Mouse (Mus musculus) gastrocnemius, adult 2 months (tissue): ENCODE measurements at regions not wholly inside any gene's neighbourhood (a gene's known extent, or its start where the extent isn't known, plus 50 kb on each side); places are given as distances from the start of the nearest gene placed in this dataset.
A peak's percentile ranks its signal among the peaks of the same experiment; 100 is the strongest.

ENCODE experiments used
- DNase-seq: peaks from one replicate; pipeline ENCODE4 v3.0.0; 2022
- H3K27ac ChIP-seq: fragments of 200-600 bp; 2 replicates; pipeline ENCODE4 v1.8.1; 2022; ENCODE audit warnings: mild to moderate bottlenecking
- H3K4me3 ChIP-seq: fragments of 200-600 bp; 2 replicates; pipeline ENCODE4 v1.8.1; 2022; ENCODE audit warnings: mild to moderate bottlenecking, moderate library complexity
- CTCF ChIP-seq: fragments of 200-600 bp; IDR thresholded peaks from 2 replicates; pipeline ENCODE4 v1.8.1; 2022; ENCODE audit warnings: antibody characterized with exemption, mild to moderate bottlenecking, moderate library complexity
- intact Hi-C: fragments of 180-260 bp; cut with DNase I; formaldehyde crosslinking; loops from one replicate; pipeline ENCODE4 v1.15.1; 2025

DNA sequence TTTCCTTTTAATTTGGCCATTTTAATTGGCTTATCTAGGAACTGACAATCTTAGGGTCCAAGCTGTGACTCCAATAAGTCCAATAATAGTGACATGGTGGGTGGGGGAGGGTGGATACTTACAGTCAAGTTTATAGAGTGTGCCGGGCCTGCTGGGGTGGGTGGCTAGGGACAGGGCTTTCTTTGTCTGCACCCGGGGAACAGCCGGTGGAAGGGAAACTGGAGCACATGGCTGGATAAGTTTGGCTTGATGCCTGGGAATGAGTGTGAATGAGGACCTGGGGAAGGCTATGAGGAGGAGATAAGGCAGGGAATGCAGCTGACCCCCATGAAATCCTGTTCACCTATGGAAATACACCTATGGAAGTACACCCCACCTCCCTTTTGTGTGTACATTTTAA lies 81.7 kb upstream of the Cers4 start:
- intact Hi-C loops = loop anchor here (5.0 kb wide), 1 partner anchor 106 kb away; no protein-coding TSS in a partner anchor
- DNase-seq = no peak
- no peak for TF ChIP-seq CTCF
- H3K27ac ChIP-seq = no peak overlapping the region
- no peak overlapping the region for H3K4me3 ChIP-seq

DNA sequence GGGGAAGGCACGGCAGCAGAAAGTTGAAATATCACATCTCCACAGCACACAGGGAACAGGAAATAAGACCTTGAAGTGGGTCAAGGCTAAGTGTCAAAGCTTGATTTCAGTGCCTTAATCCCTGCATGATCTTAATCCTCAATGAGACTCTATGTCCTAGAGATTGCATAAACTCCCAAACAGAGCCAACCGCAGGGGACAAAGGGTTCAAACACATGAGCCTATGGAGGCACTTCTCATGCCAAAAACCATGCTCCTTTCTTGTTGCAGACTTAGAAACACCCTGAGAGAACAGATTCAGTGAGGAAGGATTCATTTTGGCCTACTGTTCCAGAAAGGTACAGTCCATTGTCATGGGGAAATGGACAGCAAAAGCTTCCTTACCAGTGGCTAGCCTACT lies 81.0 kb upstream of the Cers4 start:
- TF ChIP-seq CTCF = no peak
- H3K27ac ChIP-seq = no peak overlapping the region
- H3K4me3 ChIP-seq = no peak overlapping the region
- intact Hi-C loops = loop anchor here (5.0 kb wide), 1 partner anchor 105 kb away; no protein-coding TSS in a partner anchor
- no peak for DNase-seq

DNA sequence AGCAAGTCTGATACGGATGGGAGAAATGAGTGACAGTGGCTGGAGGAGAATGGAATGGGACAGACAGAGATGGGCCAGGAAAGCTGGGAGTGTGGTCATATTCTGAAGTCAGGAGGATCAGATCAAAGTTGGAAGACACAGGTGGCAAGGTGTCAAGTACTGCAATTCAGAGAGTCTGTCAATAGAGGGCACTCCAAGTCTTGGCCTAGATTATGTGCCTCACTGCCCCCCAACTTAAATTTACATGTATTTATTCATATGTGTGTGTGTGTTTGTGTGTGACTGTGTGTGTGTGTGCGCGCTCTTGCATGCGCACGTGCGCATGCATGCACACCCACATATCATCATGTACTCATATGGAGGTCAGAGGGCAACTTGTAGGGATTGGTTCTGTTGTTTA lies 79.6 kb upstream of the Cers4 start:
- DNase-seq = no peak
- H3K27ac ChIP-seq = no peak overlapping the region
- intact Hi-C loops = loop anchor here (5.0 kb wide), 1 partner anchor 104 kb away; no protein-coding TSS in a partner anchor
- H3K4me3 ChIP-seq = no peak overlapping the region
- peak; percentile 72 for TF ChIP-seq CTCF

DNA sequence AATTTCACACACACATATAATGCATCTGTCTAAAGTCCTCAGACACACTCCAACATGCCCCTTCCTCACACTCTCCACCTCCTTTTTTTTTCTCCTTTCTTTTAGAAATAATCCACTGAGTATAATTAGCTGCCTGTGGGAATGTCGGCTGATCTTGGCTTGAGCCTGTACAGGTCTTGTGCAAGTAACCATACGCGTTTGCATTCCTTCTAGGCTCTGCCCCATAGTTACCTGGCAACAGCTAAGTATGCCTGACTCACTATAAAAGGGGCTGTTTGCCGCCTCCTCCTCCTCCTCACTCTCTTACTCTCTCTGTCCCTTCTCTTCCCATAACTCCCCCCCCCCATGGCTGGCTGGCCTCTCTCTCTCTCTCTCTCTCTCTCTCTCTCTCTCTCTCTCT lies 79.1 kb upstream of the Cers4 start:
- DNase-seq = no peak
- no peak overlapping the region for H3K4me3 ChIP-seq
- no peak overlapping the region for H3K27ac ChIP-seq
- intact Hi-C loops = loop anchor here (2.0 to 5.0 kb wide), 2 partner anchors 104 to 175 kb away; no protein-coding TSS in a partner anchor
- TF ChIP-seq CTCF = no peak

DNA sequence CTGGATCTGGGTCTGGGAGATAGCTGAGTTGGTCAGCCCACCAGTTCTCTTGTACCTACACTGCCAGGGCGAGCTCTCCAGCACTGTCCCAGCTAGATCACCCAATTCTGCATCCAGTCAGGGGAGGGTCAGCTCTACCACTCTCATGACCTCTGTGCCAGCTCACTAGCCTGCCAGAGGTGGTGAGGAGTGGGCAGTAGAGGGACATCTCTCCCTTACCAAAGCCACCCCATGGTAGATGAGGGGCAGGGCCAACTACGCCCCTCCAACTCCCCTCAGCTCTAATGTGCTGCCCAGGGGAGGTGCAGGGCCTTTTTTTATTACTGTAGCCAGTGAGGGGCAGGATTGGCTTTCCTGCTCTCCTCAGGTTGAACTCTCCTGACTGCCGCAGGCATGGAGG lies 75.7 kb upstream of the Cers4 start:
- DNase-seq = no peak
- no peak overlapping the region for H3K27ac ChIP-seq
- intact Hi-C loops = no loop called here
- H3K4me3 ChIP-seq = no peak overlapping the region
- TF ChIP-seq CTCF = no peak

DNA sequence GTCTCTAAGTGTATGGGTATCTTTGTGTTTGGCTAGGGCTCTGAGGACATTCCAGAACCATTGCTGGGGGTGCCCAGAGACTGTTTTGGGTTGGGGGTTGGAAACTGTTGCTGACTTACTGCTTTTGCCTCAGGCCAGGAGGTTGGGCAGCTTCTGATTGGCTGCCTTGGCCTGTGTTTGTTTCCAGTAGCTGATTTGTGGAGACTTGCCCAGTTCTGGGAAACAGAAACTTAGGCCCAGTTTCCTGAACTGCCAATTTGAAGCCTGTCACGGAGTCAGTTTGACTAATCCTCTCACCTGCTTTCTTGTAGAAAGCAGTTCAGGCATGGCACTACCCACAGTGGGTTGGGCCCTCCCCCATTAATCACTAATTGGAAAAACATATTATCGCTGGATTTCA lies 59.7 kb upstream of the Cers4 start:
- DNase-seq = no peak
- Histone ChIP-seq H3K4me3 (no peak overlapping the region), H3K27ac (no peak overlapping the region)
- intact Hi-C loops = no loop called here
- TF ChIP-seq CTCF = no peak

DNA sequence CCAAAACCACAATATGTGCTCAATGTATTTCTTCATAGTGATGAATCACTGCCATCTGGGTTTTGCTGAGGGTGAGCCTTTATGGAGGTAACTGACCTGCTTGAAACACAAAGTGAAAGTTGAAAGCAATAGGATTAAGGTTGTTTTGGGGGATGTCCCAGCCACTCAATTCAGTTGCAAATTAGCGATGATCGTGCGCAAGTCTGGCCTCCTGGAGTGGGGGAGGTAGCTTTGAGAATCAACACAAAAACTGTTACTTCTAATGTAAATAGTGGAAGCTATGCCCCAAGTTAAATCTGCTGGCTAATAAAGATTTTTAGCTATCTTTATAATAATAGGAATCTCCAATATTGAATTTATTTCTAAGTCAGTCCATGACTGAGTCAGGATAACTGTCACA lies 56.3 kb upstream of the Cers4 start:
- no peak for TF ChIP-seq CTCF
- no peak for DNase-seq
- H3K27ac ChIP-seq = no peak overlapping the region
- intact Hi-C loops = no loop called here
- H3K4me3 ChIP-seq = no peak overlapping the region
